Mouse (Mus musculus) intestine, postnatal 0 days (tissue): ENCODE data around the gene Cdhr3. TPM values are rescaled to one million over a fixed set of nuclear protein-coding genes. Genes with fewer than 3 reads are reported as not detected.

Experiments used
- ATAC-seq: fragments of 200-750 bp; cut with Nextera tagmentation; 2 replicates; pipeline ENCODE4 v1.8.0; 2017; ENCODE audit warnings: mild to moderate bottlenecking, moderate TSS enrichment, moderate library complexity
- H3K27ac ChIP-seq: fragments of 300-500 bp; sonication (generic); 2 replicates; pipeline ENCODE4 v1.5.1; 2014; ENCODE audit warnings: mild to moderate bottlenecking, low read depth, low read length, moderate library complexity
- H3K27me3 ChIP-seq: fragments of 300-500 bp; sonication (generic); replicated peaks from 2 replicates; pipeline ENCODE4 v1.6.1; 2014; ENCODE audit warnings: low read length, mixed read lengths; ENCODE audit not compliant: control insufficient read depth, insufficient read depth
- H3K36me3 ChIP-seq: fragments of 300-500 bp; sonication (generic); 2 replicates; pipeline ENCODE4 v1.6.1; 2014; ENCODE audit warnings: mild to moderate bottlenecking, moderate library complexity; ENCODE audit not compliant: control insufficient read depth, insufficient read depth
- H3K4me1 ChIP-seq: fragments of 300-500 bp; sonication (generic); replicated peaks from 2 replicates; pipeline ENCODE4 v1.6.1; 2014; ENCODE audit warnings: antibody characterized with exemption, low read length, mixed read lengths; ENCODE audit not compliant: control insufficient read depth, insufficient read depth
- H3K4me2 ChIP-seq: fragments of 300-500 bp; sonication (generic); replicated peaks from 2 replicates; pipeline ENCODE4 v1.6.1; 2014; ENCODE audit warnings: low read depth, mild to moderate bottlenecking, moderate library complexity
- H3K4me3 ChIP-seq: fragments of 300-500 bp; sonication (generic); 2 replicates; pipeline ENCODE4 v1.5.1; 2014; ENCODE audit warnings: low read depth, low read length
- H3K9ac ChIP-seq: fragments of 300-500 bp; sonication (generic); 2 replicates; pipeline ENCODE4 v1.6.1; 2014; ENCODE audit warnings: mild to moderate bottlenecking, low read depth, low read length
- H3K9me3 ChIP-seq: fragments of 300-500 bp; sonication (generic); 2 replicates; pipeline ENCODE4 v1.6.1; 2016; ENCODE audit warnings: mixed run types; ENCODE audit not compliant: control insufficient read depth
- CTCF ChIP-seq: sonication (generic); IDR thresholded peaks from 2 replicates; pipeline ENCODE4 v1.5.1; 2016; ENCODE audit warnings: low read depth, mild to moderate bottlenecking, control low read depth, antibody characterized with exemption, moderate library complexity
- WGBS: fragments of 180-500 bp; shearing (Covaris S2); extraction: QIAGEN DNeasy Blood & Tissue Kit; methylation state at CpG from one replicate; pipeline ENCODE4 v1.1.7; 2014; 5-methylcytosine and 5-hydroxymethylcytosine counted together
- polyA plus RNA-seq: library from polyadenylated mRNA; unstranded; fragments of >200 nt; fragmentation: Nextera tagmentation; extraction: Ambion mirVana; gene quantifications from 2 replicates; pipeline ENCODE4 v1.2.1, GENCODE M21; 2015

Gene Cdhr3
- polyA plus RNA-seq, 1 experiment from 2014 or later: 0.10 TPM

- H3K9ac ChIP-seq: no peak overlapping the region
- H3K27me3 ChIP-seq: no peaks in the 10 kb centered on the region
- no peaks in the 10 kb centered on the region for H3K9me3 ChIP-seq
- no peak for TF ChIP-seq CTCF
- H3K4me1 ChIP-seq: no peaks in the 10 kb centered on the region
- H3K27ac ChIP-seq: no peak overlapping the region
- no peak overlapping the region for H3K4me3 ChIP-seq
- H3K4me2 ChIP-seq: no peak overlapping the region
- 79% methylated on average over 2 of the region's 2 CpGs for WGBS
- no peaks in the 10 kb centered on the region for H3K36me3 ChIP-seq
- ATAC-seq: no peak
These were observed 35.4 kb upstream of the Cdhr3 start for GRCm38 (mm10) chr12:33128121-33128520.

- ATAC-seq: no peak
- no peak overlapping the region for H3K27ac ChIP-seq
- H3K9ac ChIP-seq: no peak overlapping the region
- no peaks in the 10 kb centered on the region for H3K27me3 ChIP-seq
- no peaks in the 10 kb centered on the region for H3K36me3 ChIP-seq
- no peak overlapping the region for H3K4me3 ChIP-seq
- H3K4me1 ChIP-seq: no peaks in the 10 kb centered on the region
- no peak for TF ChIP-seq CTCF
- H3K4me2 ChIP-seq: no peak overlapping the region
- no peaks in the 10 kb centered on the region for H3K9me3 ChIP-seq
These were observed 33.6 kb upstream of the Cdhr3 start for GRCm38 (mm10) chr12:33126243-33126642.

- Histone ChIP-seq H3K4me1 (no peaks in the 10 kb centered on the region), H3K4me3 (no peak overlapping the region), H3K4me2 (no peak overlapping the region), H3K27ac (no peak overlapping the region), H3K9ac (no peak overlapping the region), H3K9me3 (no peaks in the 10 kb centered on the region), H3K36me3 (no peaks in the 10 kb centered on the region), H3K27me3 (no peaks in the 10 kb centered on the region)
- no peak for TF ChIP-seq CTCF
- no peak for ATAC-seq
- WGBS: 60% methylated on average over 9 of the region's 9 CpGs
These were observed 33.0 kb upstream of the Cdhr3 start for GRCm38 (mm10) chr12:33125594-33126227.

GRCm38 (mm10) chr12:33118624-33119301 lies 26.1 kb upstream of the Cdhr3 start:
- WGBS: 22% methylated on average over 15 of the region's 15 CpGs
- Histone ChIP-seq H3K4me1 (no peaks in the 10 kb centered on the region), H3K36me3 (no peaks in the 10 kb centered on the region), H3K4me2 (peak overlapping the region; percentile 68), H3K4me3 (peak overlapping the region; percentile 20), H3K9ac (no peak overlapping the region), H3K27me3 (no peaks in the 10 kb centered on the region), H3K9me3 (no peaks in the 10 kb centered on the region), H3K27ac (no peak overlapping the region)
- no peak for TF ChIP-seq CTCF
- ATAC-seq: 0 out of 2 replicates have a peak, but pooled peaks have one; percentile 28

GRCm38 (mm10) chr12:33110894-33111471 lies 18.3 kb upstream of the Cdhr3 start:
- 43% methylated on average over 14 of the region's 14 CpGs for WGBS
- no peak for ATAC-seq

GRCm38 (mm10) chr12:33109531-33109930 lies 16.9 kb upstream of the Cdhr3 start:
- H3K36me3 ChIP-seq: no peaks in the 10 kb centered on the region
- peak; percentile 89 for TF ChIP-seq CTCF
- no peak overlapping the region for H3K4me3 ChIP-seq
- no peak overlapping the region for H3K9ac ChIP-seq
- H3K4me1 ChIP-seq: no peaks in the 10 kb centered on the region
- no peak overlapping the region for H3K4me2 ChIP-seq
- no peaks in the 10 kb centered on the region for H3K27me3 ChIP-seq
- peak; percentile 41; the same call in 1 of the 2 replicates for ATAC-seq
- no peak overlapping the region for H3K27ac ChIP-seq
- H3K9me3 ChIP-seq: no peaks in the 10 kb centered on the region

More at GRCm38 (mm10) chr12:33110894-33111471, 18.3 kb upstream of the Cdhr3 start:
- no peaks in the 10 kb centered on the region for H3K4me1 ChIP-seq
- TF ChIP-seq CTCF: no peak; the same call in 1 of the 2 replicates
- no peak overlapping the region for H3K4me2 ChIP-seq
- H3K27me3 ChIP-seq: no peaks in the 10 kb centered on the region
- H3K4me3 ChIP-seq: no peak overlapping the region
- H3K27ac ChIP-seq: peak overlapping the region; percentile 3; the same call in 1 of the 2 replicates
- no peaks in the 10 kb centered on the region for H3K36me3 ChIP-seq
- no peak overlapping the region for H3K9ac ChIP-seq
- no peaks in the 10 kb centered on the region for H3K9me3 ChIP-seq
